ENCODE assay signal across 10 mouse cellular contexts in genomic region chr3:135673695-135674094, GRCm38 (mm10). TPM values are rescaled to one million over a fixed set of nuclear protein-coding genes. Genes with fewer than 3 reads are reported as not detected.
A peak's percentile ranks its signal among the peaks of the same experiment; 100 is the strongest.
DNase-seq lines count a peak whose midpoint lies in the region; ATAC-seq and TF ChIP-seq lines count a peak whose summit lies in the region.
"Had no signal": no experiment of that assay in that cellular context is flagged by ENCODE, and none has a peak within 500 bp of the region (broad histone marks: within the 10 kb centered on the region; RNA-seq: fewer than 3 reads in every experiment).

No protein-coding gene starts in this region.

- H3K27me3 ChIP-seq in hindbrain, embryonic 13.5 days: no peaks in the 10 kb centered on the region
- H3K27me3 ChIP-seq in hindbrain, embryonic 11.5 days (ENCODE audit: control insufficient read depth, insufficient read depth, low read length): no peaks in the 10 kb centered on the region
- no peaks in the 10 kb centered on the region for H3K27me3 ChIP-seq in forebrain, embryonic 16.5 days (replicated peaks; ENCODE audit: control insufficient read depth, insufficient read depth, low read length)
- H3K27me3 ChIP-seq: midbrain, embryonic 12.5 days had no signal

- H3K4me3 ChIP-seq in hindbrain, embryonic 13.5 days: no peak overlapping the region
- no peak overlapping the region for H3K4me3 ChIP-seq in hindbrain, embryonic 11.5 days (ENCODE audit: low read depth, low read length)
- H3K4me3 ChIP-seq in forebrain, embryonic 16.5 days (replicated peaks; ENCODE audit: low read length): no peak overlapping the region
- H3K4me3 ChIP-seq: midbrain, embryonic 12.5 days had no signal

- no peak for TF ChIP-seq CTCF in brain, embryonic 14.5 days (IDR thresholded peaks at IDR 0.05; ENCODE audit: borderline replicate concordance, extremely low read depth, insufficient read depth, insufficient read length)

- 41% methylated on average over 7 of the region's 7 CpGs for WGBS in hindbrain, embryonic 13.5 days
- WGBS in hindbrain, embryonic 11.5 days: 70% methylated on average over 7 of the region's 7 CpGs
- WGBS in forebrain, embryonic 16.5 days: 28% methylated on average over 7 of the region's 7 CpGs

- H3K4me1 ChIP-seq in hindbrain, embryonic 13.5 days (replicated peaks): peaks cover 41% of the 10 kb centered on the region
- H3K4me1 ChIP-seq in hindbrain, embryonic 11.5 days (replicated peaks; ENCODE audit: control insufficient read depth, insufficient read depth, low read length): peaks cover 6% of the 10 kb centered on the region
- H3K4me1 ChIP-seq in forebrain, embryonic 16.5 days (replicated peaks; ENCODE audit: control insufficient read depth, insufficient read depth, low read length): peaks cover 17% of the 10 kb centered on the region

- no peaks in the 10 kb centered on the region for H3K9me3 ChIP-seq in hindbrain, embryonic 13.5 days
- H3K9me3 ChIP-seq in hindbrain, embryonic 11.5 days (ENCODE audit: control insufficient read depth, low read length): no peaks in the 10 kb centered on the region
- no peaks in the 10 kb centered on the region for H3K9me3 ChIP-seq in forebrain, embryonic 16.5 days (ENCODE audit: control insufficient read depth, low read length)

- DNase-seq in hindbrain, embryonic 11.5 days (ENCODE audit: low spot score): no peak
- DNase-seq in brain, embryonic 14.5 days (ENCODE audit: low read depth): peak; percentile 79
- DNase-seq in lung, postnatal 25 days (ENCODE audit: low spot score): peak; percentile 81
- DNase-seq in ovary, postnatal 14 days (ENCODE audit: low spot score): no peak
- no peak for DNase-seq in kidney, adult 8-10 months
- DNase-seq: gastrocnemius, postnatal 25 days; spleen, adult 18-20 months had no signal

- no peak for TF ChIP-seq POLR2A in brain, embryonic 14.5 days (IDR thresholded peaks at IDR 0.05; ENCODE audit: borderline replicate concordance, extremely low read depth, insufficient read depth, insufficient read length, poor library complexity, severe bottlenecking)

- H3K9ac ChIP-seq in hindbrain, embryonic 13.5 days: 0 out of 2 replicates have a peak overlapping the region, but pooled peaks have one; percentile 19
- H3K9ac ChIP-seq in hindbrain, embryonic 11.5 days (ENCODE audit: low read depth, low read length): no peak overlapping the region
- no peak overlapping the region for H3K9ac ChIP-seq in forebrain, embryonic 16.5 days (replicated peaks; ENCODE audit: low read depth, low read length)
- H3K9ac ChIP-seq: midbrain, embryonic 12.5 days had no signal

- ATAC-seq in hindbrain, embryonic 13.5 days (ENCODE audit: low FRiP score): 0 out of 2 replicates have a peak, but pooled peaks have one; percentile 6
- ATAC-seq in hindbrain, embryonic 11.5 days (ENCODE audit: low FRiP score): no peak
- ATAC-seq in forebrain, embryonic 16.5 days: peak; percentile 51

- peak overlapping the region; percentile 21; the same call in 1 of the 2 replicates for H3K4me2 ChIP-seq in hindbrain, embryonic 13.5 days
- H3K4me2 ChIP-seq in hindbrain, embryonic 11.5 days (replicated peaks; ENCODE audit: low read depth, low read length): no peak overlapping the region
- H3K4me2 ChIP-seq in forebrain, embryonic 16.5 days (ENCODE audit: low read length): no peak overlapping the region
- H3K4me2 ChIP-seq: midbrain, embryonic 12.5 days had no signal

- peak overlapping the region; percentile 52 for H3K27ac ChIP-seq in hindbrain, embryonic 13.5 days
- no peak overlapping the region for H3K27ac ChIP-seq in hindbrain, embryonic 11.5 days (ENCODE audit: low read depth, low read length)
- no peak overlapping the region for H3K27ac ChIP-seq in forebrain, embryonic 16.5 days (ENCODE audit: low read length)
- H3K27ac ChIP-seq: midbrain, embryonic 12.5 days had no signal

- H3K36me3 ChIP-seq in hindbrain, embryonic 13.5 days: no peaks in the 10 kb centered on the region
- no peaks in the 10 kb centered on the region for H3K36me3 ChIP-seq in hindbrain, embryonic 11.5 days (ENCODE audit: control insufficient read depth, insufficient read depth, low read length)
- no peaks in the 10 kb centered on the region for H3K36me3 ChIP-seq in forebrain, embryonic 16.5 days (ENCODE audit: control insufficient read depth, insufficient read depth)

RNA-seq across cellular contexts. Expression of gene Nfkb1, which starts 17.7 kb away (rescaled TPM):
- polyA plus RNA-seq in hindbrain, embryonic 13.5 days (2015; fragmentation: Nextera tagmentation; extraction: Ambion mirVana): 8.0 and 8.2 TPM in 2 replicates
- 10.6 and 12.3 TPM in 2 replicates for polyA plus RNA-seq in hindbrain, embryonic 11.5 days (2014; fragmentation: Nextera tagmentation; extraction: Ambion mirVana)
- 25.0 and 25.5 TPM in 2 replicates for polyA plus RNA-seq in brain, embryonic 14.5 days (2012; rRNA removed)
- polyA plus RNA-seq in forebrain, embryonic 16.5 days (2015; fragmentation: Nextera tagmentation; extraction: Ambion mirVana): 6.6 and 7.1 TPM in 2 replicates

Comparison
In these comparisons a context has a peak if more than half of its experiments do, and no peak if none do; other contexts are left out.
1. DNase-seq: peak in brain, embryonic 14.5 days (single experiment) and lung, postnatal 25 days (single experiment); none in hindbrain, embryonic 11.5 days (single experiment), ovary, postnatal 14 days (single experiment) and kidney, adult 8-10 months (0 of 2).